In genomic region chr16:9280931-9281330, GRCm38 (mm10) we compare ENCODE assay signal across 7 mouse cellular contexts.
A peak's percentile ranks its signal among the peaks of the same experiment; 100 is the strongest.
DNase-seq lines count a peak whose midpoint lies in the region.

No protein-coding gene starts in this region.

- peak; percentile 21 to 27 for DNase-seq in adrenal gland, adult 18-20 months (ENCODE audit: low spot score in 2 of 2)
- DNase-seq in cerebellum, adult 9-11 months: peak; percentile 3
- peak; percentile 20 to 37 for DNase-seq in frontal cortex, postnatal 25 days (ENCODE audit: low spot score in 2 of 2)
- DNase-seq in left cerebral cortex, adult 9 months (ENCODE audit: low spot score in 2 of 2): peak; percentile 37 to 77
- DNase-seq in right cerebral cortex, adult 2 months (ENCODE audit: low spot score in 2 of 2): peak; percentile 72 to 79
- DNase-seq in urinary bladder, adult 2 months (ENCODE audit: low spot score): no peak
- DNase-seq in kidney, adult 18-20 months: no peak

Comparison
In these comparisons a context has a peak if more than half of its experiments do, and no peak if none do; other contexts are left out.
1. DNase-seq: peak in adrenal gland, adult 18-20 months (2 of 2), cerebellum, adult 9-11 months (single experiment), frontal cortex, postnatal 25 days (2 of 2), left cerebral cortex, adult 9 months (2 of 2) and right cerebral cortex, adult 2 months (2 of 2); none in urinary bladder, adult 2 months (single experiment) and kidney, adult 18-20 months (single experiment).